Mouse (Mus musculus) thymus, postnatal 14 days (tissue): ENCODE data around the gene Bbs9.

ENCODE experiments used
- DNase-seq: peaks from one replicate; pipeline ENCODE4 v3.0.0; 2021

The Bbs9 gene

GRCm38 (mm10) chr9:22539546-22539945, 64.0 kb downstream of the Bbs9 start:
- DNase-seq, result no peak

DNA sequence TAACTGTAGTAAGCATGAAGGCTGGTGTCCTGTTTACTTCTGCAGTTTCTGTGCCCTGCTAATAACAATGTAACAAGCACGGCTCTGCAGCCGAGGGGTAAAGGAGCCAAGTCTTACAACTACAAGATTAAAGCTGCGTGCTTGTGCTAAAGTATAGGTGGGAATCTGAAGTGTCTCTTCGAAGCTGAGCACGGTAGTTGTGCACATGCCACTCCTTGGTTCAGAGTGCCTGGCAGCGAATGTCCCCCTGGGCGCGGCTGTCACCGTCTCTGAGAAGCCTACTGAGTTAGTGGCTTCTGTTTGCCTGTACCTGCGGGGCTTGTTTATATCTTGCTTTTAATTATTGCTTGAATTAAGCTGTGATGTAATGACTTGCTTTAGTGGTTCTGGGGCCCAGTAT, 65.6 kb downstream of the Bbs9 start:
- DNase-seq, result no peak

DNA sequence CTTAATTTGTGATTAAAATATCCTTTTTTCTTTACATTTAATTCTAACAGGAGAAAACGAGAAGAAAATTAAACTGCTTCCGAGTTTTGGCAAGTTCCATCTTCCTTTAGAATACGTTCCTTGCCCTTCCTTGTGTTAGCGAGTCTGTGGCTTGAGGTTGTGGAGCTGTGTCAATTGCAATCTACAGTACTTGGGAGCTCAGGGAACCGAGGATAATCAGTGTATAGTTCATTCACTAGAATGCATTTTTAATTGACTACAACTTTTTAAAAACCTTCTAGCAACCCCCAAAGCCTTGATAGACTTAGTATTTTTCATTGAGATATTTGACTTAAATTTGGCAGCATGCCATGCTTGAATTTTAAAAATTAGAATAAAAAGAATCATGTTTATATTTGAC, 68.0 kb downstream of the Bbs9 start:
- no peak for DNase-seq

DNA sequence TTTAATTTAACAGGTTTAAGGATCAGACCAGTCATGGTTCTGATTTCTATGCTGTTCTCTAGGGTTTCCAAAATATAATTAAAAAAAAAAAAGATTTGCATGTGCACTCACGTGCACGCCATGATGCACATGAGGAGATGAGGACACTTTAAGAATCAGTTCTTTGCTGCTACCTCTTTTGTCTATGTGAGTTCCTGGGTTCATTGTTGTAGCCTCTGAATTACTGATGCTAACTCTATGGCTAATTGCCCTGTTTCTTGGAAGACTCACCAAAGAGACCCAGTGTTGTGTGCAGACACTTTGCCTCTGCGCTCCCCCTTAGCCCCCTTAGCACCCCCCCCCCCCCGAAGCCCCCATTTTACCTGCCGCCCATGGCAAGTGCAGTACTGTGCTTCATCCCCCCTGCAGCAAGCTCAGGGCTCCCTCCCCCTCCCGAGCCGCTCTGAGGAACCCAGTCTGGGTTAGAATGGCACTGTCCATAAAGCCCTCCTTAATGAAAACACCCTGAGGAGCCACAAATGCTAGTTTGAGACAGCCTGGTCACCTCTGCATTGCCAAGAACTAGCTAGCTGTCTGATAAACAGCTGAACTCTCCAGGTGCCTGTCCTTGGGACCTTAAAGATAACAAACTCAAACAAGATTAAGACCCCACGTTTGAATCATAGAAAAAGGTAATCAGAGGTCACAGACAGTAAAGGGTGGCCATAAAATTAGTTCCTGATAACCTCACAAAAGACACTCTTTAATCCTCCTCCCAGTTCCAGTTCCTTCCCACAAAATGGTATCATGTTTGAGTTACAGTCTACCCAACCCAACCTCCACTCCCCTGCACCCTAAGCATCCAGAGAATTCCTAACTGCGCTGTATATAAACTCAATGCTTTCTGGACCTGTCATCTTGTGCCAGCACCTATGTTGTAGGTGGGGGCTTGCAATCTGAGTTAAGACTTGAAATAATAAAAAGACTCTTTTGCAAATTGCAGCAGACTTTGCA, 69.1 kb downstream of the Bbs9 start:
- no peak for DNase-seq

DNA sequence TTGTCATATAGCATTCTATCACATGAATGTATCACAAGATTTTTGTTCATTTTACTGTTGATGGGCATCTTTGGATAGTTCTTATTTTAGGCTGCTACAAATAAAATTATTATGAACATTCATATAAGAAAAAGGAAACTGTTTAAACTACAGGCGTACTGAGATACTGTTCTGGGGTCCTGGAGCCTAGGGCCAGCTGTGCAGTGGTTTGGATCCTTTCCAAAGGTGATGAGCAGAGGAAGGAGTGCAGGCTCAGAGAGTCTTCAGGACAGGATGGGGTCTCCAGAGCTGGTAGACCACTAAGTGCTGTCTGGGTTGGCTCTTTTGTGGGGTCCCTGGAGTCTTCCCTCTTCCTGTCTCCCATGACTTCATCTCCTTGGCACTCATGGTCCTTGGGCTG, 75.8 kb downstream of the Bbs9 start:
- no peak for DNase-seq

- no peak for DNase-seq
Measured at GRCm38 (mm10) chr9:22556076-22556475, 80.6 kb downstream of the Bbs9 start.

- DNase-seq, result peak; percentile 67
Measured at GRCm38 (mm10) chr9:22557467-22557866, 82.0 kb downstream of the Bbs9 start.

DNA sequence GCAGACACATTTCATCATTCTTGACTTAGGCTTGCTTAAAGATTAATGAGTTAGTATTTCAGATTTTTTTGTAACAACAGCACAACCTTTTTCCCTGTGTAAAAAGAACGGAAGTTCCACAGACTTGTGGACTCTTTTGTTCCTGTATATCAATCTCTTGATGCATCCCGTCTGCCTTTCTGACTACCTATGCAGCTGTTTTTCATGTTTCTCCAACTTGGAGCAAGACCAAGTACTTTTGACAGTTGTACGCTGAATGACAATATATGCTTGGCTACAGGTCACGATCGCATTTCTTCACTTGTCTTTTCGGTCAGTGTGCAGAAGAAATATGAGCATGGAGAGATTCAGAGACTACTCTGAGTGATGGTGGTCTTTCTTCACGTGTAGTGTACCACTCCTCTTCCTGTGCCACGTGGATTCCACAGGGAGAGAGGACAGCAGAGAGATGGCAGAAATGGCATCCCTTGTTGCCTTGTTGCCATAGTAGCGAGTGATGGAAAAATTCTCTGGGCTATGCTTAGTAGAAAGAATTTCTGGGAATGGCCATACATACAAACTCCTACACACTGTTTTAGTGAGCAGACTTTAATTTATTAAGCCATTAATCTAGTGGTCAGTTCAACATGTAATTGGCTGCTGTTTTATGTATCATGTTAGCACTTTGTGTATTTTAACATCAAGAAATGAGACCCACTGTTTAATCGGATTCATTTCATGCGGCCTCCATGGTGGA, 88.3 kb downstream of the Bbs9 start:
- DNase-seq, result no peak

- no peak for DNase-seq
Measured at GRCm38 (mm10) chr9:22567726-22568125, 92.2 kb downstream of the Bbs9 start.

DNA sequence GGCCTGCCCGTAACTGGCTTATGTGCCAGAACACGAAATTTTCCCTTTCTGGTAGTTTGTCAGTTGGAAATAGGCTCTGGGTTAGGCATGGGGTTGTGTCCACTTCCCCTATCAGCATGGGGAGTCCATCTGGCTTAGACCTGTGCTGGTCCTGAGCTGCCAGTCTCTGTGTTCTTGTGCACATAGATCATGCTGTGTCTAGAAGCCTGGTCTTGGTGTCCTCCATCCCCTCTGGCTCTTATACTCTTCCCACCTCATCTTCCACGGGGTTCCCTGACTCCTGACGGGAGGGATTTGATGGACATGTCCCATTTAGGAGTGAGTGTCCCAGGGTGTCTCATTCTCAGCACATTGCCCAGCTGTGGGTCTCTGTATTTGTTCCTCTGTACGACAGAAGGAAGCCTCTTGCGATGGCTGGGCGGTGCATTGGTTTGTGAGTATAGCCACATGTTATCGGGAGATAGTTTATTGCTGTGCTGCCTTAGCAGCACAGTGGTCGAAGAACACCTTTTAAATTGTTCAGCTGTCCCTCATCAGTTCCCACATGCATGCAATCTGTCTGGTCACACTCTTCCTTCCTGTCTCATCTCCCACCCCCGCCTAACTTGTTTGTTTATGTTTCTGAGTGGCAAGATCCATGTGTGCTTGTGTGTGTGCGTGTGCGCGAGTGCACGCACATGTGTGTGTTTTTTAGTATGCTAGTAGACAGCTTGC, 101.1 kb downstream of the Bbs9 start:
- DNase-seq, result no peak

DNA sequence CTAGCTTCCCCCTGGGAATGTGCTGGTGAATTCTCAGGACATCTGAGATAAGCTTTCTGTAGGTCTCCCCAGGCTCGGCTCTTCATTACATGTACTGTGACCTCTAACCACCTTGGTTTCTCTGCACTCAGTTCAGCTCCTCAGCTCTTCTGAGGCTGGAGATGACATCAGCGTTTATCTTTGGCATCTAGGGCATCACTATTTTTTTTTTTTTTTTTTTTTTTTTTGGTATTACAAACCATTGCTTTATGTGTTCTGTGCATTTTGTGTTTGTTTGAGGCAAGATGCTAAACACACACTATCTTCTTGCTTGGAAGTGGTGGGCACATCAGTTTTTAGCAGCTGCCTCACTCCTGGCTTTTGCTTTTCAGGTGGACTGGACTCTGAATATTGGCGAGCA, 102.8 kb downstream of the Bbs9 start:
- no peak for DNase-seq

GRCm38 (mm10) chr9:22584221-22584620, 108.7 kb downstream of the Bbs9 start:
- DNase-seq, result no peak

- DNase-seq, result peak; percentile 8
Measured at GRCm38 (mm10) chr9:22593032-22593431, 117.5 kb downstream of the Bbs9 start.

GRCm38 (mm10) chr9:22596650-22597049, 121.1 kb downstream of the Bbs9 start:
- no peak for DNase-seq

DNA sequence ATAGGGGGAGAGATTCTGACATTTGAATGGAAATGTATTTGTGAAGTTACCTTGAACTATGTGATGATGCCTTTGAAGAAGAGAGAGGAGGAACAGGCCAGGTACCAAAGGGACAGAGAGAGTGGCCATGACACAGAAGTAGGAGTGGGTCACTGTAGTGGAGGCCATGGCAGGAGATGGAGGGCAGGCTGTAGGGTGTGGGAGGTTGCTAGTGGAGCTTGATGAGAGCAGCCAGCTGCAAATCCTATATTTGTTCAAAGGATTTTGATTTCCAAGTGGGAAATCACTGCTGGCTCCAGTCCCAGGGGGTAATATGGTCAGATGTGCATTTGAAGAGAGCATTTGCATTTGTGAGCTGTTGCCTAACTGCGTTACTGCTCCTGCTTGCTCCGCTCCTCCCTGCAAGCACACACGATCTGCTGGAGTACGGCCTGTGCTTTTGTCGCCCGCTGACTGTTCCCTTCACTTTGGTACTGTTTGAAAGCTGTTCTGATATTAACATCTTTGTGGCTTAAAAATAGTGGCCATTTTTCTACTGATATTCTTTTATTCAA, 137.8 kb downstream of the Bbs9 start:
- DNase-seq, result no peak

DNA sequence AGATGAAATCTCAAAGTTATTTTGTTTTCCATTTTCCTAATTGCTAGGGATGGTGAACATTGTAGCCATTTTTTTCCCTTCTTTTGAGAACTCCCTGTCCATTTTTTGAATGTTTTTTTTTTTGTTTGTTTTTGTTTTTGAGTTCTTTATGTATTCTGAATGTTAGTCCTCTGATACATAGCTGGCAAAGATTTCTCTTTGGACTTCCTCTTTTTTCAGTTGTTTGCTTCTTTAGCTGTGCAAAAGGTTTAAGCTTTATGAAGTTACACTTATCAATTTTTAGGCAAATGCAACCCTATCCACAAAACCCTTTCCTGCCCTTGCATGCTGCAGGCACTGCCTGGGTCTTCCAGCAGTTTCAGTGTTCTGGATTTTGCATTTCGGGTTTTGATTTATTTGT, 143.7 kb downstream of the Bbs9 start:
- no peak for DNase-seq

DNA sequence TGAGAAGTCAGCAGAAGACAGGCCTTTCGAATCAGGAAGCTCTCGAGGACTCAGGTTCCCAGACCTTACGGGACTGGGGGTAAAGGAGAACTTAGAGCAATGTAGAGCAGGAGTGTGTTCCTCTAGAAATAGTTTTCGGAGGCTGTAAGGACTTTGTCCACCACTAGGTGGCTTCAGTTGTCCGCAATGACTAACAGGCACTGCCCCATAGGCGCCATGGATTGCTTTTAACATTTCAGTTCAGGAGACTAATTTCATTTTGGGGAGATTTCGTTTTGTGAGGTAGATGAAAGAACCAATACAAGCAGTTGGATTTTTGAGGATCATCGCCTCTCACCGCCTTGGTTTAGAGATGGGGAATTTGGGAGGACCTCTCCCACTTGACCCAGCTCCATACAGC, 149.5 kb downstream of the Bbs9 start:
- peak; percentile 50 for DNase-seq

GRCm38 (mm10) chr9:22626014-22626413, 150.5 kb downstream of the Bbs9 start:
- no peak for DNase-seq

DNA sequence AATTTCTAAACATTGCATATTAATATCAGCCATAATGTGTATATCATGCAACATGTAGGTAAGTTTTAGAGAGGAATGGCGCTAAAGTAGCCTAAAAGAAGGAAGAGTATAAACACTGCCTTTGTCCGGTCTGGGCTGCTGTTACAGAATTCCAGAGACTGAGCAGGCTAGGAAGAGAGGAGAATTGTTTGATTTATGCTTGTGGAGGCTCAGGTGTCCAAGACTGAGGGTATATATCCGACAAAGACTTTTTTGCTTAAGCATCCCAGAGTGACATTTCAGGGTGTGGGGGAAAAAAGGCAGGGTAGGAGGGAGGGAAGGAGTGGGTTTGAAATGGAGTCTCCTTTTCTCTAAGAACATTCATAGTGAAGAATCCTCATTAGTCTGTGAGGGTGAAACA, 152.4 kb downstream of the Bbs9 start:
- no peak for DNase-seq

DNA sequence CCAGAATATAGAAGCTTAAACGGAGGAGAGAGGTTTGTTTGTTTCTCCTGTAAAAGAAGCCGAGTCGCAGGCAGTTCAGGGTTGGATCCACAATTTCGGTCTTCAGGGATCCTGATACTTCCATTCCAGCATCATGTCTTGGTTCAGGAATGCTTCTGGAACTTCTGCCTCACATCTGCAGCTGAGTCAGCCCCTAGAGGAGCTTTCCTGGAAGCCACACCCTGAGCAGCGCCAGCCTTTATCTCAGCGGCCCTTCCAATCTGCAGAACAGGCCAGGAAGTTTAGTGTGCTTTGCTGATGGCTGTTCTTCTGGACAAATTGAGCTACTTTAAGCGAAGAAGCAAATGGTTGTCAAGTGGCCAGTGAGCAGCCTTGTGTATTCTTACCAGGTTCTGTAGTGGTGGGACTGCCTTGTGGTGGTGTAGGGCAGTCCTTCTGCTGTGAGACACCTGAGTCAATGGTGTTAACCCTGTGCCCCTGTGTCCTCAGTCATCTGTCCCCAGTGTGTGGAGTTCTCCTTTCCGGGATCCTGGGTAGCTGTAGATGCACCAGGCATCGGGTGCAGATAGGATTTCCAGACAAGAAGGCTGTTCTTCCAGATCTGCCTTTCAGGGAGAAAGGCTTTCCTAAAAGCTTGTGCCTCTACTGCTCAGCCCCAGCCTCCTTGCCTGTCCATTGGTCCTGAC, 157.4 kb downstream of the Bbs9 start:
- no peak for DNase-seq

DNA sequence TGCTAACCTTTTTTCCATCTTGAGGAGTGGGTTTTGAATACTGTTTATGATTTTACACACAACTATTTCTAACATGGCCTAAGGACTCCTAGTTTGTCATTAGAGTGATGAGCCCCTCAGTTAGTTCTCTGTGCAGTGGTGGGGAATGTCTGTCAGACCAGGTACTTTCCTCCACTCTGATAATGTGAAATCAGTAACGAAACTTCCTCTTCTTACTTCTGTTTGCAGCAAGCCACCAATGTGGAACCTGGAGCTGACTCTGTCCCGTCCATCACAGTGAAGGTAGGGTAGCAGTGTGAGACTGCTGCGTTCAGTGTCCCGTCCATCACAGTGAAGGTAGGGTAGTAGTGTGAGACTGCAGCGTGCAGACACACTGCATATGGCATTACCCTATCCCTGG, 163.0 kb downstream of the Bbs9 start:
- no peak for DNase-seq

GRCm38 (mm10) chr9:22640683-22641431, 165.3 kb downstream of the Bbs9 start:
- peak; percentile 23 for DNase-seq
